Mouse (Mus musculus) midbrain, embryonic 11.5 days (tissue): ENCODE results near the gene Cdhr3. TPM values are rescaled to one million over a fixed set of nuclear protein-coding genes. Genes with fewer than 3 reads are reported as not detected.
A peak's percentile ranks its signal among the peaks of the same experiment; 100 is the strongest.
"Not testable (repeated sequence)": the region's sequence is repeated elsewhere in the genome, so short reads cannot be mapped to it uniquely, and the experiment has no call there.

Source experiments
- ATAC-seq: fragments of 200-750 bp; cut with Nextera tagmentation; 2 replicates; pipeline ENCODE4 v1.8.0; 2017; ENCODE audit warnings: moderate TSS enrichment, moderate library complexity; ENCODE audit not compliant: low FRiP score
- DNase-seq: peaks from one replicate; pipeline ENCODE4 v3.0.0; 2015; ENCODE audit warnings: low spot score; ENCODE audit errors: missing footprints
- H3K27ac ChIP-seq: fragments of 300-500 bp; sonication (generic); 2 replicates; pipeline ENCODE4 v1.5.1; 2014; ENCODE audit warnings: low read depth, low read length
- H3K27me3 ChIP-seq: fragments of 300-500 bp; sonication (generic); 2 replicates; pipeline ENCODE4 v1.6.1; 2014; ENCODE audit warnings: mild to moderate bottlenecking, low read length, moderate library complexity, mixed read lengths; ENCODE audit not compliant: control insufficient read depth, insufficient read depth
- H3K36me3 ChIP-seq: fragments of 300-500 bp; sonication (generic); 2 replicates; pipeline ENCODE4 v1.6.1; 2014; ENCODE audit warnings: mild to moderate bottlenecking, low read length, moderate library complexity, mixed read lengths; ENCODE audit not compliant: control insufficient read depth, insufficient read depth
- H3K4me1 ChIP-seq: fragments of 300-500 bp; sonication (generic); 2 replicates; pipeline ENCODE4 v1.6.1; 2014; ENCODE audit warnings: low read length; ENCODE audit not compliant: control insufficient read depth, insufficient read depth
- H3K4me2 ChIP-seq: fragments of 300-500 bp; sonication (generic); 2 replicates; pipeline ENCODE4 v1.6.1; 2014; ENCODE audit warnings: mild to moderate bottlenecking, moderate library complexity
- H3K4me3 ChIP-seq: fragments of 300-500 bp; sonication (generic); 2 replicates; pipeline ENCODE4 v1.5.1; 2014; ENCODE audit warnings: low read depth, low read length
- H3K9ac ChIP-seq: fragments of 300-500 bp; sonication (generic); 2 replicates; pipeline ENCODE4 v1.6.1; 2014; ENCODE audit warnings: low read length
- H3K9me3 ChIP-seq: fragments of 300-500 bp; sonication (generic); 2 replicates; pipeline ENCODE4 v1.6.1; 2016; ENCODE audit warnings: low read length; ENCODE audit not compliant: control insufficient read depth
- WGBS: fragments of 180-500 bp; shearing (Covaris S2); extraction: QIAGEN DNeasy Blood & Tissue Kit; methylation state at CpG from one replicate; pipeline ENCODE4 v1.1.7; 2014; 5-methylcytosine and 5-hydroxymethylcytosine counted together
- polyA plus RNA-seq: library from polyadenylated mRNA; unstranded; fragments of >200 nt; fragmentation: Nextera tagmentation; extraction: Ambion mirVana; gene quantifications from 2 replicates; pipeline ENCODE4 v1.2.1, GENCODE M21; 2014

Gene Cdhr3
- polyA plus RNA-seq, 1 experiment from 2014 or later, result not detected

- no peak for ATAC-seq
- 72% methylated on average over 3 of the region's 3 CpGs for WGBS
- H3K4me3 ChIP-seq, result no peak overlapping the region
- no peaks in the 10 kb centered on the region for H3K27me3 ChIP-seq
- H3K9ac ChIP-seq, result no peak overlapping the region
- H3K9me3 ChIP-seq, result no peaks in the 10 kb centered on the region
- no peak overlapping the region for H3K4me2 ChIP-seq
- no peaks in the 10 kb centered on the region for H3K36me3 ChIP-seq
- no peaks in the 10 kb centered on the region; the same call in 1 of the 2 replicates for H3K4me1 ChIP-seq
- peak; percentile 28 for DNase-seq
- H3K27ac ChIP-seq, result no peak overlapping the region
Observed at GRCm38 (mm10) chr12:33065162-33065561, 27.5 kb downstream of the Cdhr3 start.

GRCm38 (mm10) chr12:33064266-33064665 is 28.4 kb downstream of the Cdhr3 start:
- Histone ChIP-seq H3K36me3 (no peaks in the 10 kb centered on the region), H3K4me3 (no peak overlapping the region), H3K4me1 (no peaks in the 10 kb centered on the region; the same call in 1 of the 2 replicates), H3K4me2 (no peak overlapping the region), H3K27me3 (no peaks in the 10 kb centered on the region), H3K27ac (no peak overlapping the region), H3K9ac (no peak overlapping the region), H3K9me3 (no peaks in the 10 kb centered on the region)
- peak; percentile 69 for DNase-seq
- 71% methylated on average over 2 of the region's 2 CpGs for WGBS
- no peak for ATAC-seq

GRCm38 (mm10) chr12:33063250-33063649 is 29.4 kb downstream of the Cdhr3 start:
- H3K27ac ChIP-seq, result no peak overlapping the region
- DNase-seq, result peak; percentile 12
- WGBS, result 80% methylated on average over 2 of the region's 2 CpGs

GRCm38 (mm10) chr12:33062379-33062778 is 30.3 kb downstream of the Cdhr3 start:
- 72% methylated on average over 2 of the region's 2 CpGs for WGBS
- ATAC-seq, result not testable (repeated sequence)

More at GRCm38 (mm10) chr12:33063250-33063649, 29.4 kb downstream of the Cdhr3 start:
- H3K4me2 ChIP-seq, result no peak overlapping the region
- H3K27me3 ChIP-seq, result no peaks in the 10 kb centered on the region
- no peak overlapping the region for H3K9ac ChIP-seq
- no peak overlapping the region for H3K4me3 ChIP-seq
- no peaks in the 10 kb centered on the region for H3K36me3 ChIP-seq
- no peak for ATAC-seq
- H3K9me3 ChIP-seq, result no peaks in the 10 kb centered on the region
- no peaks in the 10 kb centered on the region; the same call in 1 of the 2 replicates for H3K4me1 ChIP-seq

GRCm38 (mm10) chr12:33061651-33062050 is 31.0 kb downstream of the Cdhr3 start:
- no peak overlapping the region for H3K27ac ChIP-seq
- H3K36me3 ChIP-seq, result no peaks in the 10 kb centered on the region
- no peak overlapping the region for H3K4me3 ChIP-seq
- H3K9ac ChIP-seq, result no peak overlapping the region
- H3K27me3 ChIP-seq, result no peaks in the 10 kb centered on the region
- DNase-seq, result peak; percentile 83
- WGBS, result 62% methylated on average over 8 of the region's 8 CpGs
- H3K4me1 ChIP-seq, result peaks cover 6% of the 10 kb centered on the region
- no peak overlapping the region for H3K4me2 ChIP-seq
- H3K9me3 ChIP-seq, result no peaks in the 10 kb centered on the region
- ATAC-seq, result 0 out of 2 replicates have a peak, but pooled peaks have one; percentile 33

More at GRCm38 (mm10) chr12:33062379-33062778, 30.3 kb downstream of the Cdhr3 start:
- H3K4me3 ChIP-seq, H3K9me3 ChIP-seq, DNase-seq, H3K4me1 ChIP-seq, H3K36me3 ChIP-seq, H3K27me3 ChIP-seq, H3K9ac ChIP-seq, H3K27ac ChIP-seq, H3K4me2 ChIP-seq: not testable (repeated sequence)

- H3K9ac ChIP-seq, result peak overlapping the region; percentile 57
- no peaks in the 10 kb centered on the region for H3K27me3 ChIP-seq
- ATAC-seq, result peak; percentile 88
- DNase-seq, result peak; percentile 93
- peak overlapping the region; percentile 38 for H3K4me2 ChIP-seq
- WGBS, result 13% methylated on average over 19 of the region's 19 CpGs
- no peak overlapping the region for H3K4me3 ChIP-seq
- peaks cover 6% of the 10 kb centered on the region for H3K4me1 ChIP-seq
- no peaks in the 10 kb centered on the region for H3K36me3 ChIP-seq
- no peaks in the 10 kb centered on the region for H3K9me3 ChIP-seq
- H3K27ac ChIP-seq, result no peak overlapping the region
Observed at GRCm38 (mm10) chr12:33057231-33058048, 35.2 kb downstream of the Cdhr3 start.

- H3K4me1 ChIP-seq, result peaks cover 6% of the 10 kb centered on the region
- 0 out of 2 replicates have a peak overlapping the region, but pooled peaks have one; percentile 57 for H3K9ac ChIP-seq
- DNase-seq (no peak), ATAC-seq (no peak)
- no peaks in the 10 kb centered on the region for H3K36me3 ChIP-seq
- H3K27me3 ChIP-seq, result no peaks in the 10 kb centered on the region
- H3K4me2 ChIP-seq, result no peak overlapping the region
- no peak overlapping the region for H3K4me3 ChIP-seq
- H3K9me3 ChIP-seq, result no peaks in the 10 kb centered on the region
- H3K27ac ChIP-seq, result no peak overlapping the region
- WGBS, result 47% methylated on average over 3 of the region's 3 CpGs
Observed at GRCm38 (mm10) chr12:33056574-33056973, 36.1 kb downstream of the Cdhr3 start.

- H3K9me3 ChIP-seq, result no peaks in the 10 kb centered on the region
- H3K9ac ChIP-seq, result no peak overlapping the region
- H3K36me3 ChIP-seq, result no peaks in the 10 kb centered on the region
- H3K4me2 ChIP-seq, result no peak overlapping the region
- no peaks in the 10 kb centered on the region for H3K27me3 ChIP-seq
- H3K27ac ChIP-seq, result no peak overlapping the region
- H3K4me1 ChIP-seq, result peaks cover 6% of the 10 kb centered on the region
- peak; percentile 75 for DNase-seq
- no peak overlapping the region for H3K4me3 ChIP-seq
- ATAC-seq, result no peak
- 69% methylated on average over 6 of the region's 6 CpGs for WGBS
Observed at GRCm38 (mm10) chr12:33056074-33056473, 36.6 kb downstream of the Cdhr3 start.

- Histone ChIP-seq H3K27ac (no peak overlapping the region), H3K27me3 (no peaks in the 10 kb centered on the region), H3K4me1 (peaks cover 6% of the 10 kb centered on the region), H3K9ac (no peak overlapping the region), H3K36me3 (no peaks in the 10 kb centered on the region), H3K9me3 (no peaks in the 10 kb centered on the region), H3K4me2 (no peak overlapping the region), H3K4me3 (no peak overlapping the region)
- ATAC-seq (no peak), DNase-seq (peak; percentile 79)
- WGBS, result 69% methylated on average over 13 of the region's 13 CpGs
Observed at GRCm38 (mm10) chr12:33053746-33054145, 38.9 kb downstream of the Cdhr3 start.
